Mouse (Mus musculus) MEL (cell line): Measurements from ENCODE around the gene Naa25.

Source experiments
- CTCF ChIP-seq, 3 experiments: IDR thresholded peaks in 2 of 3; conservative IDR thresholded peaks in 1 of 3; 2 replicates each; pipeline ENCODE4 v1.5.1; 2011 to 2012; ENCODE audit warnings: low read length in 3 of 3, low read depth in 2 of 3, mild to moderate bottlenecking in 2 of 3, improper control_type of control experiment in 1 of 3, inconsistent platforms in 1 of 3, mixed read lengths in 1 of 3, moderate library complexity in 1 of 3; ENCODE audit not compliant: control insufficient read depth in 1 of 3, insufficient read depth in 1 of 3, poor library complexity in 1 of 3, severe bottlenecking in 1 of 3
- EP300 ChIP-seq, 2 experiments: IDR thresholded peaks; 2 replicates each; pipeline ENCODE4 v1.6.1; 2011; ENCODE audit warnings: improper control_type of control experiment in 2 of 2, low read length in 2 of 2, low read depth in 1 of 2, mild to moderate bottlenecking in 1 of 2
- MAX ChIP-seq: IDR thresholded peaks from 2 replicates; pipeline ENCODE4 v1.6.1; 2011; ENCODE audit warnings: low read length, improper control_type of control experiment
- POLR2A ChIP-seq, 2 experiments: IDR thresholded peaks; 2 replicates each; pipeline ENCODE4 v1.6.1; 2011 to 2012; ENCODE audit warnings: low read length in 2 of 2, mild to moderate bottlenecking in 2 of 2, control low read depth in 1 of 2, improper control_type of control experiment in 1 of 2, low read depth in 1 of 2, moderate library complexity in 1 of 2; ENCODE audit not compliant: control insufficient read depth in 1 of 2, insufficient read depth in 1 of 2, poor library complexity in 1 of 2
- RAD21 ChIP-seq: IDR thresholded peaks from 2 replicates; pipeline ENCODE4 v1.6.1; 2011; ENCODE audit warnings: mild to moderate bottlenecking, low read depth, low read length, improper control_type of control experiment
- RCOR1 ChIP-seq: IDR thresholded peaks from 2 replicates; pipeline ENCODE4 v1.6.1; 2012; ENCODE audit warnings: low read depth, mild to moderate bottlenecking, inconsistent platforms, low read length, improper control_type of control experiment
- TBP ChIP-seq: IDR thresholded peaks from 2 replicates; pipeline ENCODE4 v1.8.0; 2011; ENCODE audit warnings: low read depth, low read length, improper control_type of control experiment
- TCF12 ChIP-seq: IDR thresholded peaks from 2 replicates; pipeline ENCODE4 v1.6.1; 2014; ENCODE audit warnings: low read depth, mild to moderate bottlenecking, inconsistent platforms, low read length, improper control_type of control experiment, moderate library complexity
- USF1 ChIP-seq: IDR thresholded peaks from 2 replicates; pipeline ENCODE4 v1.6.1; 2014; ENCODE audit warnings: low read depth, mild to moderate bottlenecking, inconsistent platforms, low read length, improper control_type of control experiment, moderate library complexity
- ZNF384 ChIP-seq: IDR thresholded peaks from 2 replicates; pipeline ENCODE4 v1.6.1; 2012; ENCODE audit warnings: low read depth, mild to moderate bottlenecking, inconsistent platforms, low read length, improper control_type of control experiment

DNA sequence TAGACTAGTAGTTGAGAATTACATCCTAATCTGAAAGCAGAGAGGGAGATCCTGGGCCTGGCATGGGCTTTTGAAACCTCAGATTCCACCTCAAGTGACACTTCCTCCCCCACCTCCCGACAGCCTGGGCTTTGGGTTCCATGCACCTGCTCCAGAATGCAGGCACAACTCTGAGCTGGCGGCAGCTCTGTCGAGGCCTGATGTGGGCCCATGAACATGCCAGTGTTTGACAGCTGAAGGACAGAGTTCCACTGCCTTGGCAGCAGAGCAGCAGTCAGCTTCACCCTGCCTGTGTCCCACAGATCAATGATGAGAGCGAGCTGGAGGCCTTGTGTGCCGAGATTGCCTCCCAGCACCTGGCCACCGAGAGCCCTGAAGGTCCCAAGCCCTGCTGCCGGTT, 34.3 kb upstream of the Naa25 start:
- TF ChIP-seq EP300 (IDR thresholded peaks at IDR 0.05; ENCODE audit: low read depth in 1 of 2, low read length in 2 of 2) (no peak), CTCF (IDR thresholded peaks at IDR 0.05 in 2 of 3, conservative IDR thresholded peaks at IDR 0.05 in 1 of 3; ENCODE audit: control insufficient read depth in 1 of 3, insufficient read depth in 1 of 3, low read depth in 2 of 3, low read length in 3 of 3, poor library complexity in 1 of 3, severe bottlenecking in 1 of 3) (no peak), TCF12 (no peak), ZNF384 (no peak), RCOR1 (no peak), MAX (no peak), TBP (no peak), RAD21 (no peak), POLR2A (IDR thresholded peaks at IDR 0.05; ENCODE audit: control insufficient read depth in 1 of 2, insufficient read depth in 1 of 2, low read depth in 1 of 2, low read length in 2 of 2, poor library complexity in 1 of 2) (no peak), USF1 (no peak)
